Mouse (Mus musculus) layer of hippocampus, adult 9-11 months (tissue): ENCODE data around the gene Ccl9.
A peak's percentile ranks its signal among the peaks of the same experiment; 100 is the strongest.
"Not testable (repeated sequence)": the region's sequence is repeated elsewhere in the genome, so short reads cannot be mapped to it uniquely, and the experiment has no call there.

ENCODE experiments used
- DNase-seq: peaks from one replicate; pipeline ENCODE4 v3.0.0; 2022

The Ccl9 gene

DNA sequence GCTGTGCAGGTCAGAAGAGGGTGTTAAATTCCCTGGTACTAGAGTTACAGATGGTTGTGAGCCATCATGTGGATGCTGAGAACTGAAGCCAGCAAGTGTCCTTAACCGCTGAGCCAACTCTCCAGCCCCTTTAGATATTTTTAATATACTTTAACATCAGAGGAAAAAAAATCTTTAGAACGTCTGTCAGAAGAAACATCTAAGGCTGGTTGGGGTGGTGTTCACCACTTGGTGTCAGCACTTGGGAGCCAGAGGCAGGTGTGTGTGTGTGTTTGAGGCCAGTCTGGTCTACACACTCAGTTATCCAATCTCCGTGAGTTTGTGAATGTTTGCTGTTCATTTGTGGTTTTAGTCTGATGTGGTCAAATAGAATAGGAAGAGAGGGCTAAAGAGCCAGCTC, 563 bp upstream of the Ccl9 start:
- no peak for DNase-seq

DNA sequence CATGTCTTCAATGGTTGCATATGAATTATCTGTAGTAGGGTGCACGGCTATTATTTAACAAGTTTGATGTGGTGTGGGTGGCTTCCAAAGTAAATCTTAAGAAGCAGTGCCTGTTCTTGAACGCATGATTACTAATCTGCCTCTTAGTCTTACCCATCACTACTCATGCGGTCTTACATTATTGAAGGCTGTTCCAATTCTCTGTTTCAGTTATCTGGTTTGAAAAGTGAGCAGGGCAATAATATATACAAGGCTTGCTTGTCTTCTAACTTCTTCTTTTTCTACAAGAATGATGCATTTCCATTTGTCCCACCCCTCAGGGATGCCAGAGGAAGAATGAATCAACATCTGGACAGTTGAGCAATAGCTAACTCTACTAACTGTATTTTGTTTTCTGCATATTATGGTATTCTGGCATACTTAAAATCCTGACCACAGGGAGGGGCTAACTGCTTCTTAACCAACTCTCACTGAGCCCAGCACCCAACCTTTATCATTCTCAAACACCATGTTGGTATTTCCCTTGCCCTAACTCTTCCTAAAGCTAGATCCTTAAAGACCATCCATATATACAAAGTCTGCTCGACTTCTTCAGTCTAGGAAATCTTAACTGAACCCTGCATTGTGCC, 1.4 kb downstream of the Ccl9 start:
- no peak for DNase-seq

DNA sequence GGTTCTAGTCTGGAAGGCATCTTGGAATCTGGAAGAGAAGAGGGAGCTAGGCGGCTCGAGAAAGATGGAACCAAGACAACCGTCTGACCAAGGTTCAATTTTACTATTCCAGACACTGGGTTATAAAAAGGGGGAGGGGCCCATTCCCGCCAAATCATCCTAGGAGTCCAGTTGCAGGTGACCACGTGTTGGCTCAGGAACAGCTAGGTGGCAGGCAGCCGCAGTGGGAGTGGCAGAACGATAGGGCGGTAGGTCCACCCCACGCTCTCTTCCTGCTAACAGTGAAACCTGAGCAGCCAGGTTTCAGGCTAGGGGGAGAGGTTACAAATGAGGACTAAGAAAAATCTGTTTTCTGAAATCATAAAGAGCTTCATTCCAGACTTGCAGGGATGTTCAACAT, 5.6 kb downstream of the Ccl9 start:
- no peak for DNase-seq

DNA sequence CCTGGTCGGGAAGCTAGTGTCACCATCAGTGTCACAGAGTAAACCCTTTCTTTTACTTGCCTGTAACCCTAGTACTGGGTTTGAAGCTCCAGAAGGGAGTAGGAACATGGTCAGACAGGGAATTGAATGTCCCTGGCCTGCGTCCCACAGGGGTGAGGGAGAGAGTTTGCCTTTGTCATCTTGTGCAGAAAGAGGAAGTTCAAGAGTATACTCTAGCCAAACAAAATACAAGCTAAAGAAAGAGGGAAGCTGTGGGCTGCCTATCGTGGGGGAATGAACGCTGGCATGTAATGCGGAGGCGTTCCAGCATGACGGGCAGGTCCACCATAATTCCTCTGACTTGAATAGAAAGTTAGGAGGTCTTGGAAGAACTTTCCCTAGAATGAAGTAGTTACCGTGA, 6.2 kb downstream of the Ccl9 start:
- DNase-seq = peak; percentile 55

DNA sequence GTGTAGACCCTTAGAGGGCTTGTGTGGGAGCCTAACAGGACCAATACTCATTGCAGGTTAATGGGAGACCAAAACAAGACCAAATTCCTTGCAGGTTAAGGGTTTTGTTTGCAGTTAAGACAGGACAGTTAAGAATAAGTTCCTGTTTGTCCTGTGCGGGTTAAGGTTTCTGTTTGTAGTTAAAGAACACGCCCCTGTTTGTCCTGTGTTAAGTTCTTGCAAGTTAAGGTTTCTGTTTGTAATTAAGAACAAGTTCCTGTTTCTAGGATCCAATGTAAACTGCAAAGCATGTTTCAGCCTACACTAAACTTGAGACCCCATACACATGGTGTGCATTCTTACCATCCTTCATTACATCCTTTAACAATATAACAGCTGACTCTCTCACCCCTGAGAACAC, 8.2 kb downstream of the Ccl9 start:
- DNase-seq = no peak

DNA sequence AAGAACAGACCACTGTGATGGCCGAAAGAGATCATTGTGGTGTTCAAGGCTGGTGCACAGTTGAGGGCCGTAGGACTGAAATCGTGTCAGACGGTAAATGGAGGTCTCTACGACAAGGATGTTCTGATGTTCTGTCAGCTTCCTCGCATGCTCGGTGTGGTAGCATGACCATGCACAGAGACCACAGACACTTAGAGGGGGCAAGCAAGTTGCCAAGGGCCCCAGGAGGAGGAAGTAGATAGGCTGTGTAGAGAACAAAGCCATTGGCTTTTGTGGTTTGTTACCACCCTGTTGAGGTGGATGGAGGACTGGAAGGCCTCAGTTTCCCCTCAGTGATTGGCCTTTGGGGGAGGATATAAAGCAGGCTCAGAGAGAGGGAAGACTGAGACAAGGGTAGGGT, 9.2 kb downstream of the Ccl9 start:
- no peak for DNase-seq

DNA sequence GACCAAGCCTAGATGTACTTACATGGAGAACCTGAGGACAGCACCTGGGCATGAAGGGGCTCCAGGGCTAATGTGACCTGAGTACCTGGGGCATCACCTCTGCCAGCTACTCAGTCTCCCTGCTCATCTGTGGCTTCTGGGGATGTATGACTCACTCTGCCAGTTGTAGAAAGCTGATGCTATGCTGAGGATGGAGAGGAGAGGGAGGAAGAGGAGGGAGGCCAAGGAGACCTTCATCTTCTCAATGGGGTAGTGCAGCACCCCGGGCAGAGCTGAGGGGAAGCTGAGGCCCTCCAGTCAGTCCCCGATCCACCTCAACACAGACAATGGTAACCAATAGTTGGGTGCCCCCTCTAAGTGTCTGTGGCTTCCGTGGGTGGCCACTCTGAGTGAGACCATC, 9.7 kb downstream of the Ccl9 start:
- no peak for DNase-seq

DNA sequence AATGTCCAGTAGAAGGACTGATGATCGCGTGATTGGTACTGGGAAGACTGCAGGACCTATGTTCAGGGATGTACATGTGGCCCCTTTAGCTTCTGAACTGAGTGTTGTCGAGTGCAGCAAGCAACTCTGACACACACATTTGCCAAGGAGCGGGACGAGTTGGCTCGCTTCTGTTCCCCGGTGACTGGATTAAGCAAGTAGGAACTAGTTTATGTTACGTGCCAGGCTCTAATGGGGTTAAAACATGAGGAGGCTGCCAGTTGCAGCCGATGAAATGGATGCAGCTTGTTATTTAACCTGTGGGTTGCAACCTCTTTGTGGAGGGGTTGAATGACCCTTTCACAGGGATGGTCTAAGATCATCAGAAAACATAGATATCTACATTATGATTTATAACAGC, 10.4 kb downstream of the Ccl9 start:
- DNase-seq = no peak

DNA sequence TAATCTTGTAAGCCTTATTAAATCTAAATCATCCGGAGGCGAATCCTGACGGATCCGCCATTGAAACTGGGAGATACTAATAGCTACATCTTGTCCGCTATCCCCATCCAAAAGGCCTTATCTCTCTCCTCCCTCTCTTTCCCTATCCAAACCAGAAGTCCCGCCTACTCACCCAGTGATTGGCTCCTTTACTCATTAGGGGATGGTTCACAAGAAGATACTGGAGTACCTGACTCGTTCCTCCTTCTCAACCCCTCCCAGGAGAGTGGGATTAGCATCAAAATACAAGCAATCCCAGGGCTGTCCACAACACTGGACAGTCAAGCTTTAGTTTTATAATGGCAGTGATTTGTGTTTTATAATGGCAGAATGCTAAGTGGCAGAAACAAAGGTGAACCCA, 11.1 kb downstream of the Ccl9 start:
- no peak for DNase-seq

DNA sequence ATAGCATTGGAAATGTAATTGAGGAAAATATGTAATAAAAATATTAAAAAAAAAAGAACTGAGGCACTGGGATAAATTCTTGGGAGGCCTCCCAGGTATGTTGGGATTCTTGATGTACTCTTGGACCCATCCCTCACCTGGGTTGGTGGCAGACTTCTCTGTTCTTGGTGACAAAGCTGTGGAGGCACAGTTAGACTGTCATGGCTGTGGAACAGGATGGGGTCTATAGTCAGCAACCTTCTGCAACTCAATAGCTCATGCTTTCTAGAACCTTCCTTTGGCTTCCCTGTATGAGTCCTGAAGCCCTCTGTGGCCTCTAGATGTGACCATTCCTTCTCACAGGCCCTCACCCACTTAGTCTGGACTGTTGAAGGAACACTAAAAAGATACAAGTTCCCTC, 11.8 kb downstream of the Ccl9 start:
- no peak for DNase-seq

DNA sequence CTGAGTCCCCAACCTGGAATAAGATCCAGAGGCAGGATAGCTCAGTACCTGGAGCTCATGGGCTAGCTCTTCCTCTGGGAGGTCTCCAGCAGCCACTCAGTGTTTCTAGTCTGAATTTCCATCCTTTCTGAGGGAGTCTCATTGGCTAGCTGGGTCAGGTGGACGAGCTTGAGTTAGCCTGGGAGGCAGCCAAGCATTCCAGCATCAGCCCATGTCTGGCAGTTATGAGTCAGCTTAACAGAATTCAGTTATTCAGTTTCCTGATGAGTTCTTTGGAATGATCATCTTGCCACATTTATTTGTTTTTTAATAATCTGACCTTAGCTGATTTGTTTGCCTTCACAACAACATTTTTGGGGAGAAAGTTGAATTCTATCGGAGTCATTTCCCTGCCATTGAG, 14.7 kb downstream of the Ccl9 start:
- DNase-seq = no peak

DNA sequence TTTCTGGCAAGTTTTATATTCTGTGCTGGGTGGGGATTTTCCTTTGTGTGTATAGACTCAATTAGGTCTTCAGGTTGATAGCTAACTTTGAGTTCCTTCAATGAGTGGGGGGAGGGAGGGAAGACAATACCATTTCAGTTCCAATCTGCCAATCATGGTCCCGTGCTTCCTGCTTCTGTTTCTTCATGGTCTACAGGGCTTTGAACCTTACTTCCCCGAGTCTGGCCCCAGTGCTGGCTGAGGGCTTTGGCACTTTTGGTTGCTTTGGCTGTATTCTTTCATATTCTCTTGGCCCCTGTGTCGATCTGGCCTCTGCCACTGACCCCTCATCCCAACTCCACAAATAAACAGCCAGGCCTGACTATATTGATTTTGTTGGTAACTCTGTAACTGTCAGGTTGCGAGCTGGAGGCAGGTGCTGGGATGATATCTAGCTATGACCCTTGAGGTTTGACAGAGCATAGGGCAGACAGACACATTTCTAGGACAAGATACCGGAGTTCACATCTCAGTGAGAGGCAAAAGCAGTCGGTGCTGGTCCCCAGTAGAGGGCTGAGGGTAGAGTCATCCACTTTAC, 16.0 kb downstream of the Ccl9 start:
- DNase-seq = no peak

DNA sequence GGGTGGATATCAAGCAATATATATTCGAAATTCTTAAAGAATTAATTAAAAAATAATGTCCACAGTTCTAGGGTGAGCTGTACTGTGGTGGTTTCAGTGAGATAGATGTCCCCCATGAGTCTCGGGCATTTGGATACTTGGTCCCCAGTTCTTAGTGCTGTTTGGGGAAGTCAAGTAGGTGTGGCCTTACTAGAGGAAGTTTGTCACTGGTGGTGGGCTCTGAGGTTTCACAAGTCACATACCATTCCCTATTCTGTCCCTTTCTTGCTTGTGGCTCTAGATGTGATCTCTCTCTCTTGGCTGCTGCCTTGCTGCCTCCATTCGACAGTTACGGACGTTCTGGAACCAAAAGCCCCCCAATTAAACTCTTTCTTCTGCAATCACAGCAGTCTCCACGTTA, 18.0 kb downstream of the Ccl9 start:
- DNase-seq = peak; percentile 36

DNA sequence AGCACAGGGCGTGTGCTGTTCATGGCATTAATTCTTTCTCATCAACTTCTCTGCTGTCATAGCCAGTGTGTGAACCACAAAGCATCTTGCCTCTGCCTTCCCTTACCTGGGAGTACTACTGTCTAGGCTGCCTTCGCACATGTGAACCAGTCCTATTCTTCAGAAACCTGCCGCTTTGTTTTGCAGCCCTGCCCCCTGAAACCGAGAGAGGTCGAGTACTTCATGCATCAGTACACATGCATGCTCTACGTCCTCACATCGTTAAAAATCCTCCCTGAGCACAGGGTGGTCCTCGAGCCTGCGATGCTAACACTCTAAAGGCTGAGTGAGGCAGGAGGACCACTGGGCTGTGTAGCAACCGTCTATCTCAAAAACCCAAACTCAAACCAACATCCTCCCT, 21.4 kb downstream of the Ccl9 start:
- DNase-seq = no peak

DNA sequence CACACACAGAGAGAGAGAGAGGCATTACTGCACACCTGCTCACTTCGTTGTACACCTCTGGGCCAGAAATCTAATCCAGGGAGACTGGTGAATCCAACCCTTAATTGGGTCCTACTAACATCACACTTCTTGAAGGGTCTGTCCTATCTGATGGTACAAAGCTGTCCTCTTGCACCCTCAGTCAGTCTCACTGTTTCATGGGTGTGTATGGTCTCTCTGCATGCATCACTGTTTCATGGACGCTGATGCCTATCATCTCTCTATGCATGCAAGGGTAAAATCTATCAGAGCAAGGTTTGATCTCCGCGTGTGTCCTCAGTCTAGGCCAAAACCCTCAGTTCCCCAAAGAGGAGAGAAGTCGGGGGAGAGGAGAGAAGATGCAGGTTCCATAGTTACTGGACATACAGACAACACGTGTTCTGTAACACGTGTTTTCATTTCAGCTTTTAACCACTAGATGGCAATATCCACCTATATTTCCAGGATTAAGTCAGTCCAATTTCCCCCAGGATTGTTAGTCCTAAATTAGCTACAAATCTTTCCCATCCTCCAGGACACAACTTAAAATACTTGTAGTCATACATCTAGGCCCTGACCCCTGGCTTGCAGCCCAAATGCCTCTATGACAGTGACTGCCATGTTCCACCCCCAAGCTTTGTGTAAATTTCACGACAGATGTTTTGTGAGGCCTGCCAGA, 22.2 kb downstream of the Ccl9 start:
- DNase-seq = no peak

DNA sequence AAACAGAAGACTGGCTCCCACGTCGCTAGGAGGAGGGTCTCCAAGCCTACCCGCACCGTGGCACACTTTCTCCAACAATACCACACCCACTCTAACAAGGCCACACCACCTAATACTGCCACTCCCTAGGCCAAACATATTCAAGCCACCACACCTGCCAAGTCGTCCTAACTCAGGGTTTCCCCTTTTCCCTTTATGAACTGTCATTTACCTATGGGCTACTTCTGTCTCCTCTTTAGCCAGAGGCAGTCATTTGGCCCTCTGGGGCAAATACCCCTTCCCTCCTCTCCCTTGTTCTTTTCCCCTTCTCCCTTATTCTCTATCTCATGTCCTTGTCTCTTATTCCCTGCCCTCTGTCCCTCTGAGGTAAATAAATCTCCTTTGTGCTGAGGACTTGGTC, 26.8 kb downstream of the Ccl9 start:
- DNase-seq = no peak

DNA sequence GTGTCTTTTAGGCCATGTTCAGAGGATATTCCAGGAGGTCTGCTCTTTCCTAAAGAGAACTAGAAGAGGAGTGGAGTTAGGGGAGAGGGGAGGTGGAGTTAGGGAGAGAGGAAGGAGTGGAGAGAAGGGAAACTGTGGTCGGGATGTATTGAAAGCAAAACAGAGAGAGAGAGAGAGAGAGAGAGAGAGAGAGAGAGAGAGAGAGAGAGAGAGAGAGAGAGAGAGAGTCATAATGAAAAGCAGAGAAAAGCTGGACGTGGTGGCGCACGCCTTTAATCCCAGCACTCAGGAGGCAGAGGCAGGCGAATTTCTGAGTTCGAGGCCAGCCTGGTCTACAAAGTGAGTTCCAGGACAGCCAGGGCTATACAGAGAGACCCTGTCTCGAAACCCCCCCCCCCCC, 27.4 kb downstream of the Ccl9 start:
- DNase-seq = not testable (repeated sequence)

DNA sequence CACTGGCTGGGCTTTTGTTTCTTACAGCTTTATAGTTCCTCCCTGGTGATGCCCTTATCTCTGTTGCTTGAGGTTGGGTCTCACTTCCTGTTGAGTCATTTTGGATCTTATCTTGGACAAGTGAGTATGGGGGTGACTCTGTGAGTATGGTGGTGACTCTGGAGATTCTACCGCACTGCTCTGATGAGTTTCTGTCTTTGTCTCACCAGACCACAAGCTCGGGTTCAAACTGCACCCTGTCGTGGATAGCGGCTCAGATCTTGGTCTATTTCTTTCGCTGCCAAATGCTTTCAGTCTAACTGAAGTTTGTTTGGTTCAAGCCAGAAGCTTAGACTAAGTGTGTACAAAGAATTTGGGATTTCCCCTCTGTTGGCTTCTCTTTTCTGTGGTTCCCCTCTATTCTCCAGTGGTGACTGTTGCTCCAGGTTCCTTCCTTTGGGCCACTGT, 28.2 kb downstream of the Ccl9 start:
- no peak for DNase-seq

DNA sequence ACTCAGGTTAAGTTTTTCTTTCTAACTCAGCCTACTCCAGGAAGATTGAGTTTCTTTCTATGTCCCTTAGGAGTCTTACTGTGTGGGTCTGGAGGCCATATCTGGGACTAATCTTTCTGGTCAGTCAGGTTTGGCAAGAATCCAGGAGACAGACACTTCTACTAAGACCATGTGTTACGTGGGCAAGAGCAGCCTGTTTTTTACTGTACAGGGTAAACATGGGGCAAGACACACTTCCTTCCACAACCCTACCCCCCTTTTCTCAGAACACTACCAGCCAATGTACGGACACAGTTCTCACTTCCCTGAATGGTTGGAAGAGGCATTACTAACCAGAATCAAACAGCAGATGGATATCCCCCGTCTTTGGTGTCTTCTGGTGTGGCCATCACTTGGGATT, 34.2 kb downstream of the Ccl9 start:
- DNase-seq = peak; percentile 41

DNA sequence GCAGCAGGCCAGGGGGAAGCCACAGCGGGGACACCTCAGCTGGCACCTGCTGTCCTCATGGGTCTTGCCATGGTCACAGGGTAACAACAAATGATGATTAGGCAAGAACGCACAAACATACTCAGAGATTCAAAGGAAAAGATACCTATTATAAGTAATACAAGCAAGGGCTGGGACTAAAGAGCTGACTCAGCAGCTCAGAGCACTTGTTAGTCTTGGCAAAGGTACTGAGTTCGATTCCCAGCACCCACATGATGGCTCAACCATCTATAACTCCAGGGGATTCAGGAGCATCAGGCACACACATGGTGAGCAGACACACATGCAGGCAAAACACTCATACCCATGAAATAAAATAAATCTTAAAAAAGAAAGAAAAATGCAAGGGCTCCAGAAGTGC, 37.0 kb downstream of the Ccl9 start:
- DNase-seq = no peak

DNA sequence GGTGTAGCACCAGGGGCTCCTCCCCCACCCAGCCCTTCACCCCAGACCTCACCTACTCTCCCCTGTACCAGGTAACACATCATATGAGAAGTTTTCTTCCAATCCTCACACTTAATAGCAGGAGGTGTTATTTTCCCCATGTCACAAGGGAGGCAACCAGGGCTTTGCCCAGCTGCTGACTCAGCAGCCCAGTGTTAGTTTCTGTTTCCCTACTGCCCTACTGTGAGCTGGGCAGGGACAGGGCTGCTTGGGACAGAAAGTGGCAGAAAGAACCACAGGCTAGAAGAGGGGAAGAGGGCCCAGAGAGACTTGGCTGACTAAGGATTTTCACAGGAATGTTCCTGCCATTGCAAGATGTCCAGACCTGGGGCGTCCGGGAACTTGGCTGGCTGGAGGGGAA, 37.5 kb downstream of the Ccl9 start:
- DNase-seq = no peak

DNA sequence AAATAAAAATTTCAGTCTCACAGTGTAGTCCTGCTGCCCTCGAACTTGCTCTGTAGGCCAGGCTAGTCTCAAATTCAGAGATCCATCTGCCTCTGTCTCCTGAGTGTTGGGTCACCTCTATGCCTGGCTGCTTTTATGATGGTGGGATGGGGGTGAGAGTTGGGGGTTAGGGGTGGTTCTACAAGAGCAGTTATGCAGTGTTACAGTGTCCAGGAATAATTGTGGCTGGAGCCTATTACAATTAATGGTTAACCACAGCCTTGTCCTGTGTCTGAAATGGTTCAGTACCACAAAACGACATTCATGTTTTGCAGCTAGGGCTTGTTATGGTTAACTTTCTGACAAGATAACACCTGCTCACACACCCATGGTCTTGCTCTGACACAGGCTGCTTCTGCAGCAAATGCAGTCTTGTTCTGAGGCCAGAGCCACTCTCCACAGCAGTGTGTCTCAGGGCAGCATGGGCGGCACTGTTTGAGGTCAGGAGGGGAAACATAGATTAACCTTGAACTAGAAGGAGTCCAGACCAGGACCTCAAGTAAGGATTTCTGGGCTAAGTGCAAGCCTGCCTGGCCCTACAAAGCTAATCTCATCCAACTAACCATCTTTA, 39.6 kb downstream of the Ccl9 start:
- no peak for DNase-seq

DNA sequence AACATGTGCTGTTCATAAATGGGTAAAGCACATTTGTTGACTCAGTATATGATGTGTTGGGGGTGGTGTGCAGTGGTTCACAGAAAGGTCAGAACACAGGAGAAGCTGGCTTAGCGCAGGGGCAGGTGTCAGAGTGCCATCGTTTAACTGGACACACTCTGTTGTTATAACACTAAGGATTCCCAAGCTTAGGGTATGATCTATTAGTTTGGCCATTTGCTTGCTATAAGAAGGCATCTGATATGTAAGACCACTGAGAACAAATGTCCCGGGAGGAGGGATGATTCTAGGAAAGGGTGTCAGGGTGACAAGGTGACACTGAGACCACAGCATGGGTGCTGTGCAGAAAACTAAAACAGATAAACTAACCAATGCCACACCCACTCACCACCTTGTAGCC, 41.6 kb downstream of the Ccl9 start:
- DNase-seq = no peak
